ENCODE assay signal across 21 mouse cellular contexts in the genomic region with DNA sequence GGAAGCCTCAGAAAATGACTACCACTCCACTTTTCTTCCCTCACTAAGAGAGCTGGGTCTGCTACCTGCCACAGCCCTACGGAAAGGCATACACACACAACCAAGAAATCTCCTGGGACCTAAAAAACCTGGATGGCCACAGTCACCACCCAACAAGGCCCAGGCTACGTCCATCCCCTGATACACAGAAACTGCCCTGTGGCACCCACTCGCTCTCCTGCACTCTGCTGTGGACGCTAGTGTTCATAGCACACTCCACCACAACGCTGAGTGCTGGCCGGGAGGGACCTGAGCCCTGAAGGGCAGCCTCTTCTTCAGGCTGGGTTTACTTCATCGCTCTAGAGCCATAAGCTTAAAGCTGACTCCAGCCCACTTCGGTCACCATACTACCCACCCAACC.
"Had no signal": no experiment of that assay in that cellular context is flagged by ENCODE, and none has a peak within 500 bp of the region (broad histone marks: within the 10 kb centered on the region; RNA-seq: fewer than 3 reads in every experiment).

No protein-coding gene starts in this region.

- H3K4me2 ChIP-seq: lung, embryonic 15.5 days; midbrain, embryonic 11.5 days; midbrain, embryonic 13.5 days; midbrain, embryonic 15.5 days; neural tube, embryonic 13.5 days; neural tube, embryonic 15.5 days had no signal

- H3K4me3 ChIP-seq: lung, embryonic 15.5 days; midbrain, embryonic 13.5 days; midbrain, embryonic 15.5 days; neural tube, embryonic 13.5 days; neural tube, embryonic 15.5 days had no signal

- H3K9me3 ChIP-seq: lung, embryonic 15.5 days; megakaryocyte, embryonic 14.5 days; midbrain, embryonic 13.5 days; midbrain, embryonic 15.5 days; neural tube, embryonic 13.5 days; neural tube, embryonic 15.5 days had no signal

- H3K27ac ChIP-seq: lung, embryonic 15.5 days; macrophage; midbrain, embryonic 13.5 days; midbrain, embryonic 15.5 days; neural tube, embryonic 15.5 days had no signal

- H3K27me3 ChIP-seq: lung, embryonic 15.5 days; megakaryocyte, embryonic 14.5 days; midbrain, embryonic 13.5 days; midbrain, embryonic 15.5 days; neural tube, embryonic 13.5 days; neural tube, embryonic 15.5 days had no signal

- ATAC-seq: liver, postnatal 0 days; lung, postnatal 0 days; midbrain, embryonic 13.5 days; midbrain, embryonic 15.5 days had no signal

- DNase-seq: liver, postnatal 0 days; lung, adult 2 months; lung, postnatal 14 days; lung, postnatal 36 days; retina, postnatal 1 day; right cerebral cortex, adult 18-20 months; right cerebral cortex, postnatal 25 days; right cerebral cortex, postnatal 4 days; spleen, adult 18-20 months; thymus, adult 18-20 months; thymus, postnatal 14 days; thymus, postnatal 36 days had no signal

- H3K9ac ChIP-seq: liver, postnatal 0 days; lung, embryonic 15.5 days; midbrain, embryonic 13.5 days; midbrain, embryonic 15.5 days; neural tube, embryonic 13.5 days; neural tube, embryonic 15.5 days had no signal
